Mouse (Mus musculus): ENCODE data around the gene Dscaml1.
A peak's percentile ranks its signal among the peaks of the same experiment; 100 is the strongest.

Gene Dscaml1

DNA sequence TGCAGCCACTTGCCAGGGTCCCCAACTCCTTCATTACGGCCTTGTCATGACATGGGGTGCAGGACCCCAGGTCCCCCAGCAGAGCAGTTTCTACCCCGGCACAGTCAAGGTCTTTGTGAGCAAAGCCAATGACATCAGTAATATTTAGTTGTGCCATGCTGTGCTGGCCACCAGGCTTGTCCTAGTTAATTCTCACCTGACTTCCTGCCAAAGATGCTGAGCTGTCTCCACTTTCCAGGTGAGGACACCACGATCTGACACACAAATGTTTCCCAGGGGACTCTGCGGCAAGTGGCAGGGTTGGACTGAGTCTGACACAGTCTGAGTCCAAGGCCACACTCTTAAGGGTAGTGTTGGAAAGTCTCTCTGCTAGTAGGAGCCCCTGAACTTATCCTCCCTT, at the start of gene Dscaml1:
Gene Dscaml1, plus strand, starts transcription at position 173 of the 400 bp plus-strand sequence.
- no peak for DNase-seq (ENCODE audit: low read depth, low spot score)

DNA sequence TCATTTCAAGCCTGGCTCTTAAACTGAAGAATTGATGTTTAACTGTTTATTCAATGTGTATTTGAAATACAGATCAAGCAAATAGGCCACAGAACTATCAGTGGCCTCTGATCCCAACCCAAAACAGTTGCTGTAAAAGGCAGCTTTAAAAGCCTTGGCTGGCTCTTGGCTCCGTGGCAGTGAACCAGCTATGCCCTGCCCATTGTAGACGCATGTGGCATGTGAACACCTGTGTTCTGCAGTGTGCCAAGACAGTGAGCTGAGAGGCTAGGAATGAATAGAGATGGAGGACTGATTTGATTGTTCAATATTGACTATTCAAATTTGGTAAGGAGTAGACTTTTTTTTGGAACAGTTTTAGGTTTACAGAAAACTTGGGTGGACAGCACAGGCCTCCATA, 49.5 kb upstream of the Dscaml1 start:
- DNase-seq (ENCODE audit: low read depth, low spot score) = no peak

GRCm38 (mm10) chr9:45380411-45381251, 45.8 kb upstream of the Dscaml1 start:
- no peak for DNase-seq (ENCODE audit: low read depth, low spot score)

- DNase-seq (ENCODE audit: low read depth, low spot score) = no peak
These were observed 44.1 kb upstream of the Dscaml1 start for GRCm38 (mm10) chr9:45382336-45382735.

DNA sequence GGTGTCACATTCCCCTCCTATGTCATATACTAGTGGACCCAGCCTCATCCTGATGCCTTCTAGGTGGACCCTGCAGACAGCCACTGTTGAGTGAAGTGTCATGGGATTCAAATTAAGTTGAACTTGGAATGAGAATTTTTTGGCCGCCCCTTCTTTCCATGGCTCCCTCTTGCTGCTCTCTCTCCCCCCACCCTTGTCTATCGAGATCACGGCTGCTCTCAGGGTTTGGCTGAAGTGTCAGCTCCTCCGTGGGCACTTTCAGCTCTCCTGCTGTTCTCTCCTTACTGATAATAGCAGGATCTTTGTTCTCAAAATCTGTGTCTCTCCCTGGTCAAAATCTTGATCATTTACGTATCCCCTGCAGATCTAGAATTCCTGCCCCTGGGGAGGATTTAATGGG, 43.6 kb upstream of the Dscaml1 start:
- no peak for DNase-seq (ENCODE audit: low read depth, low spot score)

DNA sequence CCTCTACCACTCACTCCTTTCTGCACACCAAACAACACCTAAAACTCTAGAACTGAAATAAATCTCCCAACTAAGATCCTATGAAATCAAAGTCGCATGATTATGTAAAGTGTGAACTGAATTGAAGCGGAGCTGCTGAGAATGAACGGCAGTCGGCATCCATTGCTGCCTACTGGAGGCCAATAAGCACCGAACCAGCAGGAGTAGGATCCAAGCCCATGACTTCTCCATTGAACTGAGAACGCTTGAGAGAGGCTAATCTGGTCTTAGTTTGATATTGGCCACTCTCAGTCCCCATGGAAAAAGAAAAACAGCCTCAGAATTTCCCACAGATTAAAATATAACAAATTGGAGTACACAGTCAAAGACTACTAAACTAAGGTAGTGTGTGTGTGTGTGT, 42.5 kb upstream of the Dscaml1 start:
- no peak for DNase-seq (ENCODE audit: low read depth, low spot score)

DNA sequence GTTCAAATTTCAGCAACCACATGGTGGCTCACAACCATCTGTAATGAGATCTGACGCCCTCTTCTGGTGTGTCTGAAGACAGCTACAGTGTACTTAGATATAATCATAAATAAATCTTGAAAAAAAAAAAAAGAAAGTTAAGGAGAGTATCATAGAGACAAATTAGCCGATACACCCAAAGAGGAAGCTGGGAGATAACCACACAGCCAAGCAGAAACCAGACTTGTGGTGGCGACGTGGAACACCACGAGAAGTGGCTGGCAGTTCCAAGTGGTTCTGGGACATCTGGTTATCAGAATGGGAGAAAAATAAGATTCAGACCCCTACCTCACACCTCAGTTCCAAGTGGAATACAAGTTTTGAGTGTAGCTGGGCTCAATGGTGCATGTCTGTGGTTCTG, 39.7 kb upstream of the Dscaml1 start:
- DNase-seq (ENCODE audit: low read depth, low spot score) = no peak

DNA sequence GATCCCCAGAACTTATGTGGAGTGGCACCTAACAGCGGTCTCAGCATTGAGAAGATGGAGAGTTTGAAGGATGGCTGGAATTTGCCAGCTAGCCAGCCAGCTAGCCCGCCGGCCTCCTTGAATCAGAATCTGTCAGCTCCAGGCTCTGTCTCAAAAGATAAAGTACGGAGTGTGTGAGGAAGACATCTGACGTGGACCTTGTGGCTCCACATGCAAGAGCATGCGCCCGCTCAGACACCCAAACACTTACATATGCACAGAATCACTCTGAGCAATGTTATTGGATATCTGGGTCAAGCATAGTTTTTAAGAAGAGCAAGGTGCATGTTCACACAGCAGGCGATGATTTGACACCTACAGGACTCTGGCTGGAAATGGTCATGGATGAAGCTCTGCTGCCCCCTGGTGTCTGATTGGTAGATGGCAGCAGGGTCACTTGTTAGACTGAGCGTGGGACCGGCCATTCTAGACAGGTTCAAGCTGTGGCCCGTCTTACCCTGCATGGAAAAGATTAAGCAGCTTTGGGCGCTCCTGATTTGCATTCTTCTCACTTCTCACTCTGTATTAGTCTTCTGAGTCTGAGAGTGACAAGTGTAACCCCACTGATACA, 37.9 kb upstream of the Dscaml1 start:
- peak; percentile 81 for DNase-seq (ENCODE audit: low read depth, low spot score)

- DNase-seq (ENCODE audit: low read depth, low spot score) = no peak
These were observed 36.8 kb upstream of the Dscaml1 start for GRCm38 (mm10) chr9:45389596-45389995.

GRCm38 (mm10) chr9:45391299-45391698, 35.1 kb upstream of the Dscaml1 start:
- DNase-seq (ENCODE audit: low read depth, low spot score) = no peak

GRCm38 (mm10) chr9:45395218-45395617, 31.2 kb upstream of the Dscaml1 start:
- no peak for DNase-seq (ENCODE audit: low read depth, low spot score)

GRCm38 (mm10) chr9:45395796-45396195, 30.6 kb upstream of the Dscaml1 start:
- DNase-seq (ENCODE audit: low read depth, low spot score) = no peak

- DNase-seq (ENCODE audit: low read depth, low spot score) = peak; percentile 31
These were observed 28.1 kb upstream of the Dscaml1 start for GRCm38 (mm10) chr9:45398336-45398735.

DNA sequence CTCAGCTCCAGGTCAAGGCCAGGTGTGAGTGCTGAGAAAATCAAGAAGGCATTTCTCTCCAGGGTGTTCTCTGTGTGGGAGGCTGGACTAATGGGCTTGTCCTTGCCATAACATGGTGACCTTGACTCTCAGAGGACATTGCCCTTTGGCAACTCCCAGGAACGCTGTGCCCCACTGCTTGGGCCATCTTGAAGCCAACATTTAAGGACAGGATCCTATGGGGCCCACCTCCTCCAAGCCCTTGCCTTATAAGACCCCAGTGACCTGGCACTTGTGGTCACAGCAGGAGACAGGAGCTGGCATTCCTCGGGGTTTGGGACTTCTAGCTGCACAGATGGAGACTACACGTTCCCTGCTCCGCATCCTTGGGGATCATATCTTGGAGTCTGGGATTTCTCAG, 27.0 kb upstream of the Dscaml1 start, which contains the start of gene Fxyd2:
Gene Fxyd2, plus strand, starts transcription at position 236 of the 400 bp plus-strand sequence.
- no peak for DNase-seq (ENCODE audit: low read depth, low spot score)

DNA sequence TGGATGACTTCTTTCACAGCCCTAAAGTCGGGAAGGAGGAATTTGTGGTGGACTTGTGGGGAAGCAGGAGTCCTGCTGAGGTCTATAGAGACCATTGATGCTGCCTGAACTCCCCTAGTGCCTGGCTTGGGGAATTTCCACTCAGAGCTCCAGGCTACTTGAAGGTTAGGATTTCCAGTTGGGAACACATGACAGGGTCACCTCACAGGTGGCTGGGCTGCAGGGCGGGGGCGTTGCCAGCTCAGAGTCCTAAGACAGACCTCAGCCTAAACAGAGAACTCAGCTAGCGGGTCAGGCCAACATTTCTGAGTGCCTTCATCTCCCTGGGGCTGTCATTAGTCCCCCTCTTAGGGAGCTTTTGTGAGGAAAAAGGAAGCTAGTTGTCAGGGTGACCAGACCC, 24.6 kb upstream of the Dscaml1 start:
- no peak for DNase-seq (ENCODE audit: low read depth, low spot score)

DNA sequence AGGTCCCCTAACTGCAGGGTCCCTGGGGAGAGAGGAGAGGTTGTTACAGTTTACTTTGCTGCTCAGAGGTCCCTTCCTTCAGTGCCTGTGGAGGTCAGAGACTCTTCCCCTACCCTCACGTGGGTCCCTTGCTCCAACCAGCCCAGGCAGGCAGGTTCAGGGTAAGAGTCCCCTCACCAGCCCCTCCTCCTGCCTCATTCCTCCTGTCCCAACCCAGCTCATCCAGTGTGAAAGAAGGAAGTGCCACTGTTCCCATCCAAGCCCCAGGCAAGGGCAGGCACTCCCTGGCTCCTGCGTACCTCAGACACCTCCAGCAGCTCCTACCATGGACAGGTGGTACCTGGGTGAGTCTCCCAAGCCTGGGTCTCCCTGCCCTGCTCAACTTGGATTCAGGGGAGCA, 23.5 kb upstream of the Dscaml1 start:
- no peak for DNase-seq (ENCODE audit: low read depth, low spot score)

- DNase-seq (ENCODE audit: low read depth, low spot score) = peak; percentile 34
These were observed 20.7 kb upstream of the Dscaml1 start for GRCm38 (mm10) chr9:45405694-45406093.

DNA sequence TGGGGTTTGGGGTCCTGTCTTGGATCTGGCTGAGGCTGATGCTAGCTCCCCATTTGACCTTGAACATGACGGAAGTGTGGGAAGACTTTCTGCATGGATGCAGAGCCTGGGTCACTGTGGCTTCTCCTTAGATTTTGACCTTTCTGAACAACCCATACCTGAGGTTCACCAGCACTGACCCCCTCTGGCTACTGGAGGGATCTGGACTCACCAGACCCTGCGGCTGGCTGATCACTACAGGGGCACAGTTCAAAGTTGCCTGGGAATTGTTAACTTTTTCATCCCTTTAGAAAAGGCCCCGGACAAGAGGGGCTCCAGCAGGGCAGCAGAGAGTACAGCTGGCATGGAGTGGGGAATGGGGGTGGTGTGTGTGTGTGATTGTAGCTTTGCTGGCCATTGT, 19.6 kb upstream of the Dscaml1 start:
- no peak for DNase-seq (ENCODE audit: low read depth, low spot score)

GRCm38 (mm10) chr9:45407706-45408675, 18.4 kb upstream of the Dscaml1 start:
- DNase-seq (ENCODE audit: low read depth, low spot score) = peak; percentile 64

GRCm38 (mm10) chr9:45410193-45410592, 16.2 kb upstream of the Dscaml1 start:
- no peak for DNase-seq (ENCODE audit: low read depth, low spot score)

DNA sequence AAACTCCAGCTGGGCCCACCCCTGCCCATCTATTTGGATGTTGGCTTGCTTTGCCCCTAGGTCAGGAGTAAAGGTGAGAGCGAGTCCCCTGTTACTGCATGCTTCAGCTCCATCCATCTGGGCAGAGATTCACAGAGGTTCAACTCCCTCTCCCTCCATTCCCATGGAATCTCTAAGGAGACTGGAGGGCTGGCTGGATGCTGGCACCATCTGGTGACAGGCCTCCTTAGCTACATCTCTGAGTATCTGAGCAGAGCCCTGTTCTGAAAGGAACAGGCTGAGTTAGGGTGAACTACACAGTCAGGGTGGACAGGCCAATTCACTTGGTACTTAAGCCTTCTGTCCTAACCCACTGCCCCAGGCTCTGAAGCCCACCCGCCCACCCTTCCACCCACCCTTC, 15.8 kb upstream of the Dscaml1 start:
- no peak for DNase-seq (ENCODE audit: low read depth, low spot score)

- no peak for DNase-seq (ENCODE audit: low read depth, low spot score)
These were observed 15.3 kb upstream of the Dscaml1 start for GRCm38 (mm10) chr9:45411111-45411510.
